Mouse (Mus musculus) neural tube, embryonic 10.5 days (tissue): ENCODE data around the gene Tmem238.

Experiments
- DNase-seq: peaks from one replicate; pipeline ENCODE4 v3.0.0-alpha.2; 2017; ENCODE audit warnings: low spot score; ENCODE audit errors: extremely low spot score

Gene Tmem238

DNA sequence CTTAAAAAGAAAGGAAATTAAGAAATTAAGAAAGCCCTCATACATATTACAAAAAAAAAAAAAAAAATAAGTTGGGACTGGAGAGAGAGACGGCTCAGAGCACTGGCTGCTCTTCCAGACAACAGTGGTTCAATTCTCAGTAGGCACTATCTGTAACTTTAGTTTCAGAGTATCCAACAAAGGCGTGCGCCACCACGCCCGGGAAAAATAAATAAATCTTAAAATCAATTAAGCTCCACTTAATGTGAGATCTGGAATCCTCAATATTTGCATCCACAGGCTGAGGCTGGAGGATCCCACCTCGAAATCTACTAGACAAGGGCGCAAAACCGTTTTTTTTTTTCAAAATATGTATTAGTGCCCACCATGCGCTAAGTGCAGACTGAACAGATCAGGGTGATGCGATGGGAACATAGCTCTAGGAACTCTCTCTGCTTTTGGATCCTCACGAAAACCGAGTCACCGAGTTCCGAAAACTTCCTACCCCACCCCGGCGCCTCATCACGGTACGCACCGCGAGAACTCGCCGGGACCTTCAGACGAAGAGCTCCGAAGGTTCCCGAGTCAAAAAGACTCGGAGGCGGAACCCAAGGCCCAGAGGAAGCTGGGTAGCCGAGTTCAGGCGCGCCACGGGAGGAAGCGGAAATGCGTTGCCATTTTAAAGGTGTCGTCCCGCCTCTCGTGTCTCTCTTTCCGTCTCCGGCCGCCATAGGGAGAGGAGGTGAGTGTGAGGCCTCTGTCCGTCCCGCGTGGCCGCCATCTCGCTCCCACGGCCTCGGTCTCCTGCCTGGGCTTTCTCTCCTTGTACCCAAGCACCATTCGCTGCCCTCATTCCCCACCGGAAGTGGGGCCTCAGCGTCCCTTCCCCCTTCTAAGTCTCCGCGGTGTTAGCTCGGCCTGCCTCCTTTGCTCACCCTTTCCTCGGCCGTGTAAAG, 3.1 kb upstream of the Tmem238 start, which contains the start of gene Rpl28:
Gene Rpl28 (plus strand): TSS at position 597 of the 935 bp plus-strand sequence.
- DNase-seq = peak; percentile 95

GRCm38 (mm10) chr7:4788499-4789435, 689 bp downstream of the Tmem238 start:
- DNase-seq = peak; percentile 81

DNA sequence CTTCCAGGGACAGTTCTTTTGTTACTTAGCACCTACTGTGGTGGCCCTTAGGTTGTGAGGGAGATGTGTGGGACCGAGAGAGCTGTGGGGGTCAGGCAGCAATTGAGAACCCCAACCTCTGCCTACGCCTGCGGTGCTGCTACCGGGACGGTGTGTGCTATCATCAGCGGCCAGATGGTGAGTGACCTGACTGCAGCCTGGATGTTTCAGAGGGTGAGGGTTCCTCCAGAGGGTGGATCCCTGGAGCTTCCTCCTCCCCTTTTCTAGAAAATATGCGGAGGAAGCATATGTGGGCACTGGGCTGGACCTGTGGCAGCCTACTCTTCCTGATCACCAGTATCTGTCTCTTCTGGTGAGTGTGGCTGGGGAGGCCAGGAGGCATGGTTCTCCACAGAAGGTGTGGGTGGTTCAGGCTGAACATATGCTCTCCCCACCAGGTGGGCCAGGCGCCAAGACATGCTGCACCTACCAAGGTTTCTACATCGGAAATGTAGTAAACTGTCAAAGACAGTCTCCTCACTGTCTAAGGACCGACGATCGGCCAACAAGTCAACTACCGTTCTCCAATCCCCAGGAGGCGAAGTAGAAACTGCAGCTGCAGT, 5.7 kb downstream of the Tmem238 start:
- no peak for DNase-seq

- DNase-seq = no peak
These were observed 6.7 kb downstream of the Tmem238 start, which contains the start of the genes Il11 and Tmem190 for GRCm38 (mm10) chr7:4782759-4783158. Il11 (minus strand) TSS chr7:4782859. Tmem190 (plus strand) TSS chr7:4782937.

GRCm38 (mm10) chr7:4782130-4782529, 7.3 kb downstream of the Tmem238 start:
- DNase-seq = no peak

GRCm38 (mm10) chr7:4779921-4780320, 9.5 kb downstream of the Tmem238 start:
- DNase-seq = no peak

DNA sequence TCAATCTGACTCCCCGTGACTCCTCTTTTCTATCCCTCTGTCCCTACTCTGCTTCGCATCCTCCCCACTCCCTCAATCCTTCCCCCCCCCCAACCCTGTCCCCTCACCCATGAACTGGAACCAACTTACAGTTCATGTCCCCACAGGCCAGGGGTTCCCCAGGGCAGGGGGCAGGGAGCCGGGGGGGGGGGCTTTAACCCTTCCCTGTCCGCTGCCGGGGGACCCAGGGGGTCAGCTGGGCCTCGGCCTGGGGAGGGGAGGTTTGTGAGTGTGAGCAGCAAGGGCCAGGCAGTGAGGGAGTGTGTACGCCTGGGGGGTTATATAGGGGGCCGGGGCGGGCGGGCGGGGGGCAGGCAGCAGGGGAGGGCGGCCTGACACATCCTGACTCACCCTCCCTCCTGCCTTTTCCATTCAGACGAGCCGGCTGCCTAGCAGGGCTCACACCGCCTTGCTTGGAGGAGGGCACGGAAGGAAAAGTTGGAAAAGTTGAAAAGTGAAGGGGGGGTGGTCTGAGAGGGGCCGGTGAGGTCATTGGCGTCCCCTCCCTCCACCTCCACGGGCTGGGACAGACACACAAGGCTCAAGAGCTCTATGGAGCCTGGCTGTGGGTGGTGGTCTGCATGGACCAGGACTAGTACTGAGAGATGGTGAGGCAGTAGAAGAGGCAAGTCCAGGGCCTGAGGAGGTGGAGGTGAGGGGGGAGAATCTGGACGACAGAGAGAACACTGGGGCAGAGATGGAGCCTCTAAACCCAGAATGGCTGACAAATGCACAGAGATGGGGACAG, 11.4 kb downstream of the Tmem238 start:
- DNase-seq = no peak

DNA sequence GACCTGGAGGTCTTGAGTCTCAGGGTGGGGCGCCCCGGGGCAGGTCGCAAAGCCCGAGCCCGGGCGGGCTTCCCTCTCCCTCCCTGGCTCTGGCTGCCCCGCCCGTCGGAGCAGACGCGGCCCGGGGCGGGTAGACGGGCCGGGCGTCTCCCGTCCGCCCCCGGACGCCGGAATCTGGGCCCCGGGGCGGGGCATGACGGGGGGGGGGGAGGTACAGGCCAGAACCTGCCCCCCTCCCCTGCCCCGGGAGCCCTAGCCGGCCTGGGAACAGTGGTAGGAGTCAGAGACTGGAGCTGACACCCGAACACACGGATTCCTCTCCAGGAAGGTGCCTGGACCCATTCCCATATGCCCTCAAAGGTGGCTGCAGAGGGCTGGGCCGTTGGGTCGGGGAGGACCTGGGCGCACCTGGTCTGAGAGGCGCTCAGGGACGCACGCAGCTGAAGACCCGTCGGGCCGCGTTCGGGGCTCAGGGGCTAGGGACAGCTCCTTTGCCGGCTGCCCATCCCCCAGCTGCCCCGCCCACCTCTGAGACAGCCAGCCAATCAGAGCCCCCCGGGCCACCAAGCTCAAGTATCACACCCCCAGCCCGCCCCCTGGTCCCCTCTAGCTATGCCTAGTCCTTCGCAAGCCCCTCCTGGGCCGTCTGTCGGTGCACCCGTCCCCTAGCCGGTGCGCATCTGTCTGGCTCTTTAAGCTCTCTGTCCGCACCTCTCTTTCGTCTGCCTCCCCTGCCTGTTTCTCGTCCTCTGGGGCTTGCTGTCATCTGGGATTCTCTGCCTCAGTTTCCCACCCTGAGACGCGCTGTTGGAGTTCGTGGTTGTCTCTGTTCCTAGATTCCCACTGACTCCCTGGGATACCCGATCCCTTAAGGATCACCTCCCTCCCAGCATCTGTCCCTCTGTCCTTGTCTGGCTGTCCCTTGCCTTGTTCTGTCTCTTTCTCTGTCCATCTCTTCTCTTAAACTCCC, 12.3 kb downstream of the Tmem238 start:
- peak; percentile 84 for DNase-seq

DNA sequence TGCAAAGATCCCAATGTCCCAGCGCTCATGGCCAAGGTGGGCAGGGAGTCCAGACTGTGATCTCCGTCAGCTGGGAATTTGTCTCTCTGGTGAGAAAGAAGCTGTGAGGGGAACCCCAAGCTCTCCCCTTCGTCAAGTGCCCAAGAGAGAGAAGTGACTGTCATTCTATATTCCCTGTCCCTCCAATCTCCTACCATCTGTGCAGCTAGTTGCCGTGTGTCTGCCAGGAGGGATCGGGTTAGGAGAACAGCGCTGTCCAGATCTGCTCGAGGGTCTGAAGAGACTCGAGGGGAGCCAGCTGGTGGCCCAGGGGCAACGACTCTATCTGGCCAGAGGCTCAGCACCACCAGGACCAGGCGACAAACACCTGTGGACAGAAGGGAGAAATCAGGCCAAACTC, 13.3 kb downstream of the Tmem238 start:
- no peak for DNase-seq

- DNase-seq = no peak
These were observed 18.3 kb downstream of the Tmem238 start, which contains the start of gene Fam71e2 for GRCm38 (mm10) chr7:4771202-4771601. Fam71e2 (minus strand) TSS chr7:4771302.

GRCm38 (mm10) chr7:4764946-4765710, 24.3 kb downstream of the Tmem238 start:
- no peak for DNase-seq

DNA sequence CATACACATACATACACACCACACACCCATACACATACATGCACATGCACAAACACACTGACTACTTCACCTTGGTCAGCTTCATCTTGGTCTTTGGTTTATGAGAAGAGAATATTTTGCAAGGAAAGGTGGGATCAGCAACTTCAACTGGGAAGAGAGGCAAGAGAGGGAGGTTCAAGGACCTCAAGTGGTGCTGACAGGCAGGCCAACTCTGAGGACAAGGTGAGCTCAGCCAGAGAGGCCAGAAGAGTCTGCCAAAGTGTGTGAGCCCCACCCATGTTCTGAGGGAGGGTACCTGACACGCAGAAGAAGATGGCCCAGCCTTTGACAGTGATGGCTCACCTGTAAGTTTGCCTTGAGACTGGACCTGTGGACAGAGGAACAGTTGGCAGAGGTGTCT, 29.8 kb downstream of the Tmem238 start:
- no peak for DNase-seq

GRCm38 (mm10) chr7:4752821-4753570, 36.5 kb downstream of the Tmem238 start, which contains the start of gene Cox6b2:
Cox6b2 (minus strand) TSS chr7:4753094.
- DNase-seq = peak; percentile 84

- DNase-seq = peak; percentile 31
These were observed 37.3 kb downstream of the Tmem238 start for GRCm38 (mm10) chr7:4751971-4752820.

DNA sequence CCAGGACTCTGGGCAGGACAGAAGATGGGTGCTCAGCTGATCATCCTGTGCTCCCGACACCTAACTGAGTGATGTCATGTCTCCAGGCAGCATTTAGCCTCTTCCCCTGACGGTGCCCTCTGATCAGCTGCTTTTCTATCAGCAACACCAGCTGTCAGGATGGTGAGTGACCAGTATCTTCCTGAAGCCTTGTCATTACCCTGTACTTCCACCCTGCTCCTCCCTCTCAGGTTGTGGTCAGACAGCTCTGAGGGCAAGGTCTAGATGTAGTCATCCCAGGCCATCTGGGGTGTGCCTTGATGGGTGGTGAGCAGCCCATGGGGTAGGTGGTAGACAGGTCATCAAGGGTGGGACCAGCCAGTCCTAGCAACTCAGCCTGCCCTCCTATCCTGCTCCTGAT, 40.3 kb downstream of the Tmem238 start:
- no peak for DNase-seq

GRCm38 (mm10) chr7:4748321-4748720, 41.1 kb downstream of the Tmem238 start:
- no peak for DNase-seq
